Mouse (Mus musculus) lung, adult 18-20 months (tissue): ENCODE measurements around the gene Scarb1.

Experiments
- DNase-seq, 2 experiments: peaks; one replicate each; pipeline ENCODE4 v3.0.0; 2022; ENCODE audit warnings: mixed read lengths in 2 of 2

Gene Scarb1

GRCm38 (mm10) chr5:125303055-125303454, 37.8 kb downstream of the Scarb1 start:
- DNase-seq = no peak

GRCm38 (mm10) chr5:125298234-125298633, 42.7 kb downstream of the Scarb1 start:
- no peak for DNase-seq

DNA sequence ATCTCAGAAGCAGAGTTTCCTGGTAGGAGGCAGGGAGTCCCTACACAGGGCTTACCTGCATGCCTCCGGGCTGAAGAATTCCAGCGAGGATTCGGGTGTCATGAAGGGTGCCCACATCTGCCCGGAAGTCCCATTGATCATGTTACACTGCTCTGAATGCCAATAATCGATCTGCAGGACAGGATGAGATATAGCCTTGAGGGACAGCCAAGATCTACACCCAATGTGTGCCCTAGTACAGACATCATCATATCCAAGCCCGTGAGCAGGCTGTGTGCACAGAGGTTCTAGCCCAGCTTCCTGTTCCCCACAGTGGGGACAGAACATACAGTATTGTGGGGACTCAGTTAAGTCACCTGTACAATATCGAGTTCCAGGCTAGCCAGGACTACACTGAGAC, 43.7 kb downstream of the Scarb1 start:
- DNase-seq = no peak

DNA sequence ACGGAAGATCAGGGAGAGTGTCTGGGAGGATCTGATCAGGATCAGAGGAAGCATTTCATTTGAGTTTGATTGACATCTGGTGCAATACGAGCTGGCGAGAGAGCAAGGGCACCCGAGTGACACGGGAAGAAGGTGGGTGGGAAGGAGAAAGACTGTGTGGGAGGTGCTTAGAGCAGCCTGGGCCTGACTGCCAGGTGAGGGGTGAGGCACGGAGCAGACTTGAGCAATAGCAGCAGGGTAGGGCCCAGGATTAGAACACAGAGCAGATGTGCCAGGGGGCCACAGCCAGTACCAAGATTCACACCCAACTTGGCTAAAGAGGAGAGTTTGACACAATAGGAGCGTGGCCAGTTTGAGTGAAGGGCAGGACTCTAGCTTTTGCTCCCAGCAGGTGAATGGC, 47.9 kb downstream of the Scarb1 start:
- no peak for DNase-seq

DNA sequence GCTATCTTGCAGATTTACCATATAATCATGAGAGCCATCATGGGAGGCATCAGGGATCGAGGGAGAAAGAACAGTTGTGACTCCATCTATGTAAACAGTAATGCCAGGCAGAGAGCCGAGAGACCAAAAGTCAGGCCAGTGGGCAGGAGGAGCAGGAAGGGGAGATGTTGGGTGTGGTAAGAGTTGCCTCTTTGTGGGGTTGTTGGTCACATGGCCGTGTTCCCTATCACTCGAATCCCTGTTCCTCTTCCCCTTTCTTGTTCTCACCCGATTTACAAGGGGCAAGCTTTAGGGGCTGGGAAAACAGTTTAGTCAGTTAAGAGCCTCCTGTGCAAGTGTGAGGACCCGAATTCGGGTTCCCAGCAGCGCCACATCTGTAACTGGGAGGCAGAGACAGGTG, 49.0 kb downstream of the Scarb1 start:
- no peak for DNase-seq

DNA sequence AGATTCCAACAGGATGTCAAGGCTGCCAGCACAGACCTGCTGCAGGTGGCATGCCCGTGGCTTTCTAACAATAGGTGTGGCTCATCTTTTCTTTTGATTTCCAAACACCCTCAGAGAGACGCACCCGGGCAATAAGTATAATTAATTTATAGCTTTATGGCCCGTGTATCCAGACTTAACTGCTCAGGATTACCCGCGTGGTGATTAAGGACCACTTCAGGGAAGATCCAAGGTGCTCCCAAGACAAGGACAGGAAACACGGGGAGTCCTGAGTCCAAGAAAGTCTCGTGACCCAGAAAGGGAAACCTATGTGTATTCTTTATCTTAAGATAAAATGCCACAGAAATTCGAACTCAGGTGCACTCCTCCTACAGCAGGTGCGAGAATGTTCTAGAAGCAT, 49.5 kb downstream of the Scarb1 start:
- DNase-seq = no peak

- DNase-seq = no peak
Measured at GRCm38 (mm10) chr5:125287053-125287655, 53.7 kb downstream of the Scarb1 start.

- DNase-seq = no peak
Measured at GRCm38 (mm10) chr5:125286090-125286489, 54.8 kb downstream of the Scarb1 start.

DNA sequence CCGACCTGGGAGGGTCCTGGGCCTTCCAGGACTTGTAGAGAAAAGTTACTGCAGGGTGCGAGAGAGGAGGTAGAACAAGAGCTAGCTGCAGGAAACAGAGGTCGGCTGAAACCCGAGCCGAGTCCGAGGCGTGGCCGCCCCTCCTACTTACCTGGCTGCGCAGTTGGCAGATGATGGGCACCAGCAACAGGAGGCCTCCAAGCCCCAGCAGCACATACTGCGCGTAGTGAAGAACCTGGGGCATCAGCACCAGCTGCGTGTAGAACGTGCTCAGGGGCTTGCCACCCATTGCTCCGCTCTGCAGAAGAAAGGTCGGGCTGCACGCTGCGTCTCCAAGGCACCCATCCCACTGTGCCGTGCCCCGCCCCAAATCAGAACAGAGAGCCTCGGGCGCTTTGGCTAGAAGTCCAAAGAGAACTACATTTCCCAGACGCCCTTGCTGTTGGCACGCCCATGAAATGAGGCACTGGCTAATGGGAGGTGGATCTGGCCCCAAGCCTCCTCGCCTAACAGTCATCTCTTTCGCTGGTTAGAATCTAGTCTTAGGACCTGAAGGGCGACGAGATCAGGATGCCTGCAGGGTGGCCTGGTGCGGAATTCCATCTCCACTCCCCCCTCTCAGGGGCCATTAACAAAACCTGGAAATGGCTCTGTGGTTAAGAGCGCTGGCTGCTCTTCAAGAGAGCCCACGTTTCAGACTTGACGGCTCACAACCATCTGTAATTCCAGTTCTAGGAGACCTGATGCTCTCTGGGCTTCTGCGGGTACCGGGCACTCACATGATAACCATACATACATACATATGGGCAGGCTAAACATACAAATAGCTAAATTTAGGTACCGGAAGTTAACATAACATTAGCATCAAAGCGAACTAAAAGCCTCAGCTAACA, 56.9 kb downstream of the Scarb1 start:
- peak; percentile 69 to 73 for DNase-seq

- no peak for DNase-seq
Measured at GRCm38 (mm10) chr5:125279216-125279615, 61.7 kb downstream of the Scarb1 start.

GRCm38 (mm10) chr5:125278314-125278713, 62.6 kb downstream of the Scarb1 start:
- DNase-seq = no peak

- no peak for DNase-seq
Measured at GRCm38 (mm10) chr5:125277313-125277712, 63.6 kb downstream of the Scarb1 start.

DNA sequence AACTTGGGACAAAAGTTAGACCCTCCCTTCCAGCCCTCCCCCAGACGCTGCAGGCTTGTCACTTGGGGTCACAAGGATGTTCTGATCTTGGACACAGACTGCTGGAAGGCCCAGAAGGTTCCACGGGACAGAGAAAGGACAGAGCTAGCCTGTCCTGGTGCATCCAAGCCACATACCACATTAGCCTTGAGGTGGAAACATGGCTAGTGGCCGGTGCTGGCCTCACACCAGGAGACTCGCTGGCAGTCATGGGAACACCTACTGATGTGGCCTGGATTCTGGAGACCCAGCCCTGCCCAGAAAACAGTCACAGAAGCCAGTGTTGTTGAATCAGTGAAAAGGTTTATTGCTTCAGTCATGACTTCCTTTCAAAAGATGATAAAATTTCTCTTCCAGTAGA, 64.1 kb downstream of the Scarb1 start:
- no peak for DNase-seq

DNA sequence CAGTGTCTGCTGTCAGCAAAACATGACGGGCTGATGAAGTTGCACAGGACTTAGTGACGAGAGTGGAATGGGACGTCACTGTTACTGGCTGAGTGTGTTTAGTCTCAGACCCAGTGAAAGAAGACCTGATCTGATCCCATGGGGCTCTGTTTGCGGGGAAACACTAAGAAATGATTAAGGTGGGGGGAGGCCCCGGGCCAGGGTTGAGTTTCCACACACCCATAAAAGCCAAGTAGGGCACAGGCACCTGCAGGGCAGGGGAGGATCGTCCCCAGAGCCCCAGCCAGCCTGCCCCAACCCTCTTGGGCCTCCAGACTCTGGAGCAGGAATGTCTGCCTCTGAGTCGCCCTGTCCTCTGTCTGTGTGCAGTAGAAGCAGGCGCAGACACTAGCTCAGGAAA, 65.6 kb downstream of the Scarb1 start:
- no peak for DNase-seq

DNA sequence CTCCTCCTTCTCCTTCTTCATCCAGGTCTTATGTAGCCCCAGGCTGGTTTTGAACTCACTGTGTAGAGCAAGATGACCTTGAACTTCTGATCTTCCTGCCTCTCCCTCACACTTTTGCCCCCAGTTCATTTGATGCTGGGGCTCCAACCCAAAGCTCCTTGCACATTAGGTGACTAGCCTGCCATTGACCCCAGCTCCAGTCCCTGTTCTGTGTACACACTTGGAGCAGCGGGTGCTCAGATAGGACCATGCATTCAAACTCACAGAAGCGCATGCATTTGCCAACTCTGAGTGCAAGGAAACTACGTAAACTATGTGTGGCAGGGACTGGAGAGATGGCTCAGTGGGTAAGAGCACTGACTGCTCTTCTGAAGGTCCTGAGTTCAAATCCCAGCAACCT, 66.1 kb downstream of the Scarb1 start:
- no peak for DNase-seq

- no peak for DNase-seq
Measured at GRCm38 (mm10) chr5:125274182-125274581, 66.7 kb downstream of the Scarb1 start.

DNA sequence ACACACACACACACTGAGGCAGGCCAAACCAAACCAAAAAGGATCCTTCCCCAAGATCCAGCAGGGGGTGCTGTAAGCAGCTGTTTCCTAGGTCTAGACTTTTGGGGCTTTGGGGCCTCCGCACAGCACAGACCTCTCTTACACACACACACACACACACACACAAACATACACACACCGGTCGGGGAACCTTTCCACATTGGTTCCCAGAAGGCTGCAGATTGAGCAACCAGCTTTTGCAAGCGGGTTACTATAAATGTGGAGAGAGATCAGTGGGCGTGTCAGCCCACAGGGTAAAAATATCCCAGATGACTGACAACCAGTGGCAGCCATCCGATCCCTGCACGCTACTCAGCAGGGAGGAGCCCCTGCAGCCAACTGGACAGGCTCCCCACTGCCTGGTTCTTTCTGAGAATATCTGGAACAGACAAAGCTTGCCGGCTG, 67.2 kb downstream of the Scarb1 start:
- peak; percentile 86 to 90 for DNase-seq

- DNase-seq = no peak
Measured at GRCm38 (mm10) chr5:125272231-125272988, 68.5 kb downstream of the Scarb1 start.

- peak; percentile 80 to 89 for DNase-seq
Measured at GRCm38 (mm10) chr5:125271531-125272203, 69.2 kb downstream of the Scarb1 start.

DNA sequence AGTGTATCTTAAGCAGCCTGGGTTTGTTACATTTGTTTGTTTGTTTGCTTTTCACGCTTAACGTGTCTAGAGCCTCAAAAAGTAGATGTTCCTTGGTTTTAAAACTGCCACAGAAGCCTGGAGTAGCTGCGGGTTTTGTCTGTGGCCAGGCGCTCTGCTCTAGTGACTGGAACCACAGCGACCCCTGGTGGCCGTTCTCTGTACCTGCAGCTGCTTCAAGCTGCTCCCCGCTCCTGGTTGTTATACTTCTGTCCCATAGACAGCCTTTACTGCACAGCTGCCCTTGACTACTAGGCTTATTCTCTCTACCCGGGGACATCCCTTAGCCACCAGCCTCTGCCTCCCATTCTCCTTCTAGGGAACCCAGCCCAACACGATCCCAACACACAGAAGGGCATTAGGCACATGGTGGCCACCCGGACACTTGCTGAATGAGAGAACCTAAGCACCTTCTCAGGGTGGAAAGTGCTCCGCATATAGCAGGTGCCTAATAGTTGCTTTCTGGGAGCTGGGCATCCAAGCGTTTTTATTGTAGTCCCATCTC, 70.2 kb downstream of the Scarb1 start:
- peak; percentile 47 to 69 for DNase-seq

DNA sequence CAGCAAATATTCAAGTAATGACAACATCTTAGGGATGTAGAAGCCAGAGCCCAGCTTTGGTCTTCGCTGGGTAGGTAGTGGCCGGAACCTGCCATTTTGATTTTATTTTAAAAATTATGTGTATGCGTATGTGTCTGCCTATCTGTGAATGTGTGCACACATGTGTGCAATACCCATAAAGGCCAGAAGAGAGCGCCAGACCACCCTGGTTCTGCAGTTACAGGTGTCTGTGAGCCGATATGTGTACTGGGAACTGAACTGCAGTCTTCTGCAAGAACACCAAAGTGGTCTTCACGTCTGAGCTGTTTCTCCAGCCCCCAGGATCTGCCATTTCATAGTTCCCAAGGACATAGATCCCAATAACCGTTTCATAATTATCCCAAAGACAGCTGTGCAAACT, 71.1 kb downstream of the Scarb1 start:
- DNase-seq = no peak

GRCm38 (mm10) chr5:125269399-125269798, 71.5 kb downstream of the Scarb1 start:
- no peak for DNase-seq
